Mouse (Mus musculus) neural tube, embryonic 11.5 days (tissue): ENCODE results near the gene Gosr2. TPM values are rescaled to one million over a fixed set of nuclear protein-coding genes. Genes with fewer than 3 reads are reported as not detected.

Source experiments
- polyA plus RNA-seq: library from polyadenylated mRNA; unstranded; fragments of >200 nt; fragmentation: Nextera tagmentation; extraction: Ambion mirVana; gene quantifications from 2 replicates; pipeline ENCODE4 v1.2.1, GENCODE M21; 2014

Gosr2 gene
- polyA plus RNA-seq, 1 experiment from 2014 or later: 93.2 TPM

Other genes starting within 250 kb of the Gosr2 start
- not detected in 2 replicates for gene Lrrc37a, start 193.3 kb downstream of the Gosr2 start, polyA plus RNA-seq
- not detected in 2 replicates for gene Gm884, start 76.8 kb downstream of the Gosr2 start, polyA plus RNA-seq
- not detected in 2 replicates for gene Lyzl6, start 59.0 kb downstream of the Gosr2 start, polyA plus RNA-seq
- 0.31 TPM in 1 of 2 replicates, not detected in the other for gene Rprml, start 48.3 kb downstream of the Gosr2 start, polyA plus RNA-seq
- gene Wnt9b, start 51.9 kb upstream of the Gosr2 start, polyA plus RNA-seq: 0.82 and 0.95 TPM in 2 replicates
- gene Wnt3, start 76.3 kb upstream of the Gosr2 start, polyA plus RNA-seq: 8.0 TPM in 2 replicates